Mouse (Mus musculus) testis, adult 2 months (tissue): ENCODE measurements around the gene Poc1b. TPM values are rescaled to one million over a fixed set of nuclear protein-coding genes. Genes with fewer than 3 reads are reported as not detected.

Source experiments
- H3K27ac ChIP-seq: fragments of 200-500 bp; 2 replicates; pipeline ENCODE4 v1.5.1; 2012; ENCODE audit warnings: low read depth, low read length; ENCODE audit not compliant: control insufficient read depth, insufficient read depth
- H3K27me3 ChIP-seq: fragments of 200-500 bp; 2 replicates; pipeline ENCODE4 v1.6.1; 2012; ENCODE audit warnings: mild to moderate bottlenecking, low read length, moderate library complexity; ENCODE audit not compliant: control insufficient read depth, insufficient read depth
- H3K36me3 ChIP-seq: fragments of 200-500 bp; 2 replicates; pipeline ENCODE4 v1.6.1; 2012; ENCODE audit warnings: mild to moderate bottlenecking, low read length; ENCODE audit not compliant: control insufficient read depth, insufficient read depth
- H3K4me1 ChIP-seq: fragments of 200-500 bp; 2 replicates; pipeline ENCODE4 v1.6.1; 2012; ENCODE audit warnings: low read length; ENCODE audit not compliant: control insufficient read depth, insufficient read depth
- H3K4me3 ChIP-seq: fragments of 200-500 bp; 2 replicates; pipeline ENCODE4 v1.5.1; 2012; ENCODE audit warnings: low read depth, mild to moderate bottlenecking, low read length, moderate library complexity, mixed read lengths; ENCODE audit not compliant: control insufficient read depth
- CTCF ChIP-seq: fragments of 200-500 bp; IDR thresholded peaks from 2 replicates; pipeline ENCODE4 v1.5.1; 2012; ENCODE audit warnings: low read depth, mild to moderate bottlenecking, inconsistent platforms, low read length, moderate library complexity; ENCODE audit not compliant: control insufficient read depth, insufficient read depth, insufficient replicate concordance
- POLR2A ChIP-seq: fragments of 200-500 bp; IDR thresholded peaks from 2 replicates; pipeline ENCODE4 v1.6.1; 2012; ENCODE audit warnings: low read depth, mild to moderate bottlenecking, inconsistent platforms, low read length, moderate library complexity; ENCODE audit not compliant: control insufficient read depth
- polyA plus RNA-seq: library from polyadenylated mRNA; depleted of rRNA; stranded (reverse); fragments of >200 nt; gene quantifications from 2 replicates; pipeline ENCODE4 v1.2.3, GENCODE M21; 2012

Gene Poc1b
- polyA plus RNA-seq, 1 experiment = 73.4 TPM

- H3K4me3 ChIP-seq = no peak overlapping the region
- no peaks in the 10 kb centered on the region for H3K4me1 ChIP-seq
- no peaks in the 10 kb centered on the region for H3K36me3 ChIP-seq
- TF ChIP-seq POLR2A = no peak
- TF ChIP-seq CTCF = peak; percentile 38; the same call in 1 of the 2 replicates
- H3K27ac ChIP-seq = no peak overlapping the region
- no peaks in the 10 kb centered on the region for H3K27me3 ChIP-seq
These were observed 55.2 kb downstream of the Poc1b start for GRCm38 (mm10) chr10:99161987-99162582.

- no peak overlapping the region for H3K27ac ChIP-seq
- H3K4me1 ChIP-seq = no peaks in the 10 kb centered on the region
- no peak overlapping the region for H3K4me3 ChIP-seq
- TF ChIP-seq CTCF = no peak
- H3K27me3 ChIP-seq = no peaks in the 10 kb centered on the region
- H3K36me3 ChIP-seq = no peaks in the 10 kb centered on the region
These were observed 56.2 kb downstream of the Poc1b start for GRCm38 (mm10) chr10:99163002-99163401.

GRCm38 (mm10) chr10:99164871-99165477, 58.1 kb downstream of the Poc1b start:
- TF ChIP-seq CTCF (no peak), POLR2A (no peak)
- no peak overlapping the region for H3K27ac ChIP-seq
- H3K4me1 ChIP-seq = no peaks in the 10 kb centered on the region
- no peak overlapping the region for H3K4me3 ChIP-seq
- no peaks in the 10 kb centered on the region for H3K27me3 ChIP-seq
- H3K36me3 ChIP-seq = no peaks in the 10 kb centered on the region

- no peak overlapping the region for H3K27ac ChIP-seq
- H3K4me3 ChIP-seq = no peak overlapping the region
- no peaks in the 10 kb centered on the region for H3K27me3 ChIP-seq
- H3K36me3 ChIP-seq = no peaks in the 10 kb centered on the region
- TF ChIP-seq CTCF = no peak
- TF ChIP-seq POLR2A = no peak
- H3K4me1 ChIP-seq = no peaks in the 10 kb centered on the region
These were observed 59.0 kb downstream of the Poc1b start for GRCm38 (mm10) chr10:99165751-99166282.

- no peak overlapping the region for H3K27ac ChIP-seq
- H3K27me3 ChIP-seq = no peaks in the 10 kb centered on the region
- no peak overlapping the region for H3K4me3 ChIP-seq
- H3K4me1 ChIP-seq = no peaks in the 10 kb centered on the region
- TF ChIP-seq POLR2A = no peak
- TF ChIP-seq CTCF = no peak
- H3K36me3 ChIP-seq = no peaks in the 10 kb centered on the region
These were observed 59.6 kb downstream of the Poc1b start for GRCm38 (mm10) chr10:99166392-99166791.

GRCm38 (mm10) chr10:99168404-99168803, 61.6 kb downstream of the Poc1b start:
- TF ChIP-seq POLR2A = no peak
- TF ChIP-seq CTCF = no peak
- H3K27ac ChIP-seq = no peak overlapping the region
- no peaks in the 10 kb centered on the region for H3K4me1 ChIP-seq
- H3K4me3 ChIP-seq = no peak overlapping the region
- no peaks in the 10 kb centered on the region for H3K36me3 ChIP-seq
- no peaks in the 10 kb centered on the region for H3K27me3 ChIP-seq

- Histone ChIP-seq H3K36me3 (no peaks in the 10 kb centered on the region), H3K27me3 (no peaks in the 10 kb centered on the region), H3K4me3 (no peak overlapping the region), H3K27ac (peak overlapping the region; percentile 37), H3K4me1 (no peaks in the 10 kb centered on the region)
- no peak for TF ChIP-seq CTCF
- TF ChIP-seq POLR2A = no peak
These were observed 62.3 kb downstream of the Poc1b start for GRCm38 (mm10) chr10:99168840-99169764.
